Mouse (Mus musculus) small intestine, adult 2 months (tissue): ENCODE data around the gene Klra7.

Source experiments
- CTCF ChIP-seq: fragments of 200-500 bp; IDR thresholded peaks from 2 replicates; pipeline ENCODE4 v1.5.1; 2012; ENCODE audit warnings: low read depth, mild to moderate bottlenecking, control low read depth, inconsistent platforms, low read length, moderate library complexity, mixed read lengths; ENCODE audit not compliant: insufficient replicate concordance, insufficient read length; ENCODE audit errors: extremely low read depth
- POLR2A ChIP-seq: fragments of 200-500 bp; IDR thresholded peaks from 2 replicates; pipeline ENCODE4 v1.6.1; 2012; ENCODE audit warnings: low read depth, mild to moderate bottlenecking, control low read depth, inconsistent platforms, low read length, moderate library complexity

DNA sequence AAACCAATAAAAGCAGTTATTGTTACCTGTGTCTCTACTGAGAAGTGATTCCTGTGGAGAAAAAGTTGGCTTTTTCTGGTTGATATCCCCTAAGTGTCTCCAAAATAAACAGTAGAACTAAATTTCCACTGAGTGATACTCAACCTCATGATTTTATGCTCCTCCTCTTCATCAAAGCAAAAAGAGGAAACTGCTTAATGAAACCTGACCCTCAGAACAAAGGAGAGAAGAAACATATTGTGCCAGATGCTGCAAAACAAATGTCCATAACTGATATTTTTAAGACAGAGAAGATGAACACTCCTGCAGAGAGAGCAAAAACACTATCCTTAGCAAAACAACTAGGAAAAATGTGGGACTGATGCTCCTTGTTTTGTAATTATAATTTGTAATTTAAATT lies at the start of gene Klra7:
- TF ChIP-seq CTCF (no peak), POLR2A (no peak)
